Mouse (Mus musculus) heart, embryonic 14.5 days (tissue): ENCODE results near the gene Myrip. TPM values are rescaled to one million over a fixed set of nuclear protein-coding genes. Genes with fewer than 3 reads are reported as not detected.

ENCODE experiments used
- ATAC-seq: fragments of 200-750 bp; cut with Nextera tagmentation; 2 replicates; pipeline ENCODE4 v1.8.0; 2017; ENCODE audit warnings: low read depth, moderate TSS enrichment; ENCODE audit not compliant: insufficient number of reproducible peaks, insufficient read depth, low FRiP score
- H3K27ac ChIP-seq, 2 experiments: fragments of 200-500 bp in 1 of 2; fragments of 300-500 bp in 1 of 2; sonication (generic) in 1 of 2; replicated peaks in 1 of 2; 2 replicates each; pipeline ENCODE4 v1.5.1; 2012 to 2014; ENCODE audit warnings: low read depth in 2 of 2, low read length in 2 of 2, control low read depth in 1 of 2, mild to moderate bottlenecking in 1 of 2, mixed read lengths in 1 of 2; ENCODE audit not compliant: control insufficient read depth in 1 of 2, insufficient read depth in 1 of 2
- H3K27me3 ChIP-seq: fragments of 300-500 bp; sonication (generic); 2 replicates; pipeline ENCODE4 v1.6.1; 2014; ENCODE audit warnings: mild to moderate bottlenecking, low read length, control low read depth; ENCODE audit not compliant: control insufficient read depth, insufficient read depth
- H3K36me3 ChIP-seq: fragments of 300-500 bp; sonication (generic); 2 replicates; pipeline ENCODE4 v1.6.1; 2014; ENCODE audit warnings: mild to moderate bottlenecking, control low read depth, low read length, mixed read lengths; ENCODE audit not compliant: control insufficient read depth, insufficient read depth
- H3K4me1 ChIP-seq, 2 experiments: fragments of 200-500 bp in 1 of 2; fragments of 300-500 bp in 1 of 2; sonication (generic) in 1 of 2; 2 replicates each; pipeline ENCODE4 v1.6.1; 2012 to 2014; ENCODE audit warnings: low read length in 2 of 2, control low read depth in 1 of 2, mixed read lengths in 1 of 2; ENCODE audit not compliant: control insufficient read depth in 2 of 2, insufficient read depth in 2 of 2
- H3K4me2 ChIP-seq: fragments of 300-500 bp; sonication (generic); 2 replicates; pipeline ENCODE4 v1.6.1; 2014; ENCODE audit warnings: mild to moderate bottlenecking, low read length
- H3K4me3 ChIP-seq, 2 experiments: fragments of 200-500 bp in 1 of 2; fragments of 300-500 bp in 1 of 2; sonication (generic) in 1 of 2; 2 replicates each; pipeline ENCODE4 v1.5.1; 2012 to 2014; ENCODE audit warnings: low read length in 2 of 2, mild to moderate bottlenecking in 2 of 2, control low read depth in 1 of 2, low read depth in 1 of 2, moderate library complexity in 1 of 2; ENCODE audit not compliant: control insufficient read depth in 1 of 2, insufficient read depth in 1 of 2
- H3K9ac ChIP-seq: fragments of 300-500 bp; sonication (generic); 2 replicates; pipeline ENCODE4 v1.6.1; 2014; ENCODE audit warnings: mild to moderate bottlenecking, low read length
- H3K9me3 ChIP-seq: fragments of 300-500 bp; sonication (generic); 2 replicates; pipeline ENCODE4 v1.6.1; 2016; ENCODE audit warnings: low read length, control low read depth; ENCODE audit not compliant: control insufficient read depth
- WGBS: fragments of 180-500 bp; shearing (Covaris S2); extraction: QIAGEN DNeasy Blood & Tissue Kit; methylation state at CpG from one replicate; pipeline ENCODE4 v1.1.7; 2014; 5-methylcytosine and 5-hydroxymethylcytosine counted together
- polyA plus RNA-seq: library from polyadenylated mRNA; unstranded; fragments of >200 nt; fragmentation: Nextera tagmentation; extraction: Ambion mirVana; gene quantifications from 2 replicates; pipeline ENCODE4 v1.2.1, GENCODE M21; 2014

The Myrip gene
- polyA plus RNA-seq, 1 experiment from 2014 or later: 0.46 TPM

DNA sequence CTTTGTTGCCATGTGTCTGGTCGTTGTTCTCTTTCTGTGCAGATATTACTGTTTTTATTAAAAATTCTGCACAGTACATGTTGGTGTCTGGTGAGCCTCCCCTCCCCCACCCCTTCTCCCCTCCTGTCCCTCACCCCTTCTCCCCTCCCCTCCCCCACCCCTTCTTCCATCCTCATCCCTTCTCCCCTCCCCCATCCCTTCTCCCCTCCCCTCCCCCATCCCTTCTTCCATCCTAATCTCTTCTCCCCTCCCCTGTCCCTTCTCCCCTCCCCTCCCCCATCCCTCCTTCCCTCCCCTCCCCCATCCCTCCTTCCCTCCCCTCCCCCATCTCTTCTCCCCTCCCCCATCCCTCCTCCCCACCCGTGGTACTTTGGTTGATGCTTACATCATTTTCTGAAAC, 135.5 kb downstream of the Myrip start:
- Histone ChIP-seq H3K9me3 (0 out of 2 replicates have a peak, but pooled peaks cover 3% of the 10 kb centered on the region), H3K4me3 (no peak overlapping the region), H3K9ac (no peak overlapping the region), H3K4me1 (no peaks in the 10 kb centered on the region), H3K27me3 (no peaks in the 10 kb centered on the region), H3K4me2 (no peak overlapping the region), H3K36me3 (no peaks in the 10 kb centered on the region), H3K27ac (no peak overlapping the region)
- WGBS: 78% methylated on average over 2 of the region's 2 CpGs
- ATAC-seq: no peak

DNA sequence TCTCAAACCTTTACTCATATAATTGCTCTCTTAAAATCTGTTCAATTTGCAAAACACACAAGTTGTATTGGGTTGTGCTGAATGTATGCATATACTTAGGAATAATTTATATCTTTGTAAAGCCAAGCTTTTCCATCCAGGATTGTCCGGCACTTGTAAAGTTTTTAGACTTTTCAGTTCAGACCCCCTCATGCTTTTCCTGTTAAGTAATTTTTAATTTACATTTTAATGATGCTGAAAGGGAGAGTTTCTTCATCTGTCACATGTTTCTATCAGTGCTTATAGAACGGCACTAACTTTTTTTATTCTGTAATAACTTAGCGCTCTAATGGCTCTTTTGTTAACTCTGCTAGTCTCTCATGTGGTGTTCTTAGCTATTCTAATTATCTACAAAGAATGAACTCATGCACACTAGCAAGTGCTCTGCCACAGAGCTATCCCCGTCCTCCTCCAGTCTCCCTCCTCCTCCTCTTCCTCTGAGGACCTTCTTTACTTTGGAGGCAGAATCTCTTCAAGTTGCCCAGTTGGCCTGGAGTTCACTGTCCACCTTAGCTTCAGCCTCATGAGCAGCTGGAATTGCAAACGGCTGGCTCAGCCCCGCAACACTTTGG, 136.1 kb downstream of the Myrip start:
- 74% methylated on average over 6 of the region's 6 CpGs for WGBS
- H3K9ac ChIP-seq: no peak overlapping the region
- no peaks in the 10 kb centered on the region for H3K27me3 ChIP-seq
- H3K36me3 ChIP-seq: no peaks in the 10 kb centered on the region
- H3K4me1 ChIP-seq: no peaks in the 10 kb centered on the region
- H3K27ac ChIP-seq: no peak overlapping the region
- 0 out of 2 replicates have a peak, but pooled peaks cover 3% of the 10 kb centered on the region for H3K9me3 ChIP-seq
- no peak for ATAC-seq
- no peak overlapping the region for H3K4me3 ChIP-seq
- no peak overlapping the region for H3K4me2 ChIP-seq

DNA sequence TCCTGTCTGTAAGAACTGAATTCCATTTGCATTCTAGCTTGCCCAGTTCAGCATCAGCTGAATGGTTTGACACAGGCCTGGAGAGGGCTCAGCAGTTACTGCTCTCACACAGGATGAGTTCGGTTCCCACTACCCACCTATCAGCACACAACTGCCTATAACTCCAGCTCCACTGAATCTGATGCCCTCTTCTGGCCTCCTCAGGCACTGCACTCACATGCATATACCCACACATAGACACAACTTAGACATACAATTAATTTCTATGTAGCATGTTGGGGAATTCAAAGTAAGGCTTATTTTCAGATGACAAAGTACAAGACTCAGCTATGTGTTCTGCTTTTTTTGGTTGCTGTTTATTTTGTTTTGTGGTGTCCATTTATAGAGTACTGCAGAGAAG, 137.0 kb downstream of the Myrip start:
- Histone ChIP-seq H3K4me1 (no peaks in the 10 kb centered on the region), H3K4me2 (no peak overlapping the region), H3K9ac (no peak overlapping the region), H3K27me3 (no peaks in the 10 kb centered on the region), H3K27ac (no peak overlapping the region), H3K9me3 (0 out of 2 replicates have a peak, but pooled peaks cover 3% of the 10 kb centered on the region), H3K4me3 (no peak overlapping the region), H3K36me3 (no peaks in the 10 kb centered on the region)
- WGBS: 100% methylated on average over 1 of the region's 1 CpGs
- ATAC-seq: no peak

DNA sequence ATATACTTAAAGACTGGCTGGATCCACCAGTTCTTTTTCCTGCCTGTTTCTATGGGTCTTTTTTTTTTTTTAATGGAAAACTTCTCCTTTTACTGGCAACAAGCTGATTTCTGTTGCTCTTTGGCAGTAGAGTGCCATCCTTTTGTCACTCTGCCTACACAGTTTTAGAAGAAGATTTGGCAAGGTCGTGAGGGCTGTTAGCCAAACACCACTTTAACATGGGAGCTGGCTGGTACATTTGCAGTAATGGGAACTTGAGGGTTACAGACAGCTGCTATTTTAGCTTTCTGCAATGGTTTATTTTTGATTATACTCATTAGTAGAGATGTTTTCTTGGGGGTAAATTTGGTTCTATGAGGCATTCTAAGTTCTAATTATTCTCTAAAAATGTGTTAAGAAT, 137.5 kb downstream of the Myrip start:
- Histone ChIP-seq H3K27ac (no peak overlapping the region), H3K27me3 (no peaks in the 10 kb centered on the region), H3K4me2 (no peak overlapping the region), H3K9me3 (0 out of 2 replicates have a peak, but pooled peaks cover 3% of the 10 kb centered on the region), H3K4me3 (no peak overlapping the region), H3K4me1 (no peaks in the 10 kb centered on the region), H3K9ac (no peak overlapping the region), H3K36me3 (no peaks in the 10 kb centered on the region)
- WGBS: 57% methylated on average over 1 of the region's 1 CpGs
- no peak for ATAC-seq

DNA sequence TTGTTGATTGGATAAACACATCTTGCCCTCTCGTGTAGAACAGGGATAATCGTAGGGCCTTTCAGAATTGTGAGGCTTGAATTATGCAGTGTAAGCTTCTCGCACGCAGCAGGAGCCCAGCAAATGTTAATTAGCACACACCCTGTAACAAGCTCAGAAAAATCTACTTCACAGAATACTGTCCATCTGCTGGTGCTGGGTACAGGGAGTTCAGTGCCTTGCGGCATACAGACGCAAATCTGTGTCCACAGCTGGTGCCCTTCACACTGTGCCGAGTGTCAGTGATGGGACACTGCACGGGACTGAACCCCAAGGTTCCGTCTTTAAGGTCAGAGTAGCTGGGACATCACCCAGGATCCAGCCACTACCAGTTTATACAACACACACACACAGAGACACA, 143.3 kb downstream of the Myrip start:
- no peak overlapping the region for H3K4me3 ChIP-seq
- no peaks in the 10 kb centered on the region for H3K27me3 ChIP-seq
- H3K9ac ChIP-seq: no peak overlapping the region
- H3K4me1 ChIP-seq: no peaks in the 10 kb centered on the region
- 72% methylated on average over 9 of the region's 9 CpGs for WGBS
- H3K36me3 ChIP-seq: no peaks in the 10 kb centered on the region
- no peak overlapping the region for H3K4me2 ChIP-seq
- no peaks in the 10 kb centered on the region for H3K9me3 ChIP-seq
- ATAC-seq: no peak
- H3K27ac ChIP-seq: no peak overlapping the region

DNA sequence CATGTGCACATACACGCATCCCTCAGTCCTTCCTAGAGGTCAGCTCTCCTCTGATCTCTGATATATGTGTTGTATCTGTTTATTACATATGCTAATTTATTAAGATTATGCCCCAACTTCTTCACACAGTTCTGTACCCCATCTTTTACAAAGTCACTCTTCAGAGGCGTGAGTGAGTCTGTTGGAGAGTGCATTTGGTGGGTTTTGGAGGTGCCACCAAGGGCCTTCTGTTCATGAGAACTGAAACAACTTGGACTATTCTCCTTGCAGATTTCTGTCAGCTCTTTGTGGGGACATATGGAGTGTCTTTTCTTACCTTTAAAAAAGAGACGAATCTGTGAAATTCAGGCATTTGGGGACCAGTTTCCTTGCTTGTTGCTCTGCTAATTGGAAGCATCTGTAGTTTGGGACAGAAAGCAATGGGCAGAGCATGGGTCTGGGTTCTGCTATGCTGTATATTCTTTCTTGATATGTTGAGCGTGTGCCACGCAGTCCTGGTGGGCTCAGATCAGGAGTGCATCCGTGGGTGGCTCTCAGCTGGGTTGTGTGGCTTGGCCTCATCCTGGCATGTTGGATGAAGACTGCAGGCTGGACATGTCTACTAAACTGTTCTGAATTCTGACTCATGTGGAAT, 148.5 kb downstream of the Myrip start:
- no peaks in the 10 kb centered on the region for H3K27me3 ChIP-seq
- H3K36me3 ChIP-seq: no peaks in the 10 kb centered on the region
- no peak overlapping the region for H3K9ac ChIP-seq
- WGBS: 86% methylated on average over 6 of the region's 6 CpGs
- no peak overlapping the region for H3K4me2 ChIP-seq
- no peak for ATAC-seq
- no peaks in the 10 kb centered on the region for H3K4me1 ChIP-seq
- no peak overlapping the region for H3K27ac ChIP-seq
- H3K9me3 ChIP-seq: no peaks in the 10 kb centered on the region
- H3K4me3 ChIP-seq: no peak overlapping the region

DNA sequence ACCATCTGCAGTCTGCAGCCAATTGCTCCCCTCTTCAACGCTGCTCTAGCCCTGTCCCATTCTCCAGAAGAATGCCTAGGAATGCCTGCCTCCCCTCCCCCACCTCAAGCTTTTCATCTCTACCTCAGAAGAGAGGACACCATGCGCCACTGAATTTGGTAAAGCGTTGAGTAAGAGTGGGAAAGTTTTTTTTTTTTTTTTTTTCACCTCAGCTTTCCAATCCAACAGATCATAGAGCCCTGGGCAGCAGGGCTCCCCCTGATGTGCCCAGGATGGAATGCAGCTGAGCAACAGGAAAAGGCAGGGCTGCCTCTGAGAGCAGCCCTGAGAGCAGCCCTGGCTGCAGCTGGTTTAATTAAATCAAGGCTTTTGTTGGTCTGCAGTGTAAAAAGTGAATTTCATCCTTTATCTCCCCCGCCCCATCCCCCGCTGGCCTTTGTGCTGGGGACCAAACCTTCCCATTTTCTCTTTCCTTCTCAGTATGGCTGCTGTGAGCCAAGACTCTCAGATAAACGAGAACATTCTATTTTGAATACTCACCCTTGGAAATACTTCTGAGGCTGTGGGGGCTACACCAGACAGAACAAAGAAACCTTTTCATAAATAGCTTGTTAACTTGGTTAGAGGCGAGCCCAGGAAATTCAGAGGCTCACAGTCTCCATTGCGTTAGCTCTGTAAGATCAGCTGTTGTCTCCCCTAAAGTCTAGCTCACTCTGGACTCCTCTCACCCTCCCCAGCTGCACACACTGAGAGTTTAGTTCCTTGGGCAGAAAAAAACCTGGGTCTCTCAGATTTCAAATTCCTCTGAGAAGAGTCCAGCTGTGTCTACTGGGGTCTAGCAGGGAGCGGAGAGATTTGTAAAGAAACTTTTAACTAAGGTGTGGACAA, 154.7 kb downstream of the Myrip start:
- 32% methylated on average over 9 of the region's 9 CpGs for WGBS
- no peaks in the 10 kb centered on the region for H3K27me3 ChIP-seq
- H3K27ac ChIP-seq: peak overlapping the region; percentile 56 to 86
- peaks cover 0 to 6% of the 10 kb centered on the region in 2 experiments; a peak in 1 of 4 replicates for H3K4me1 ChIP-seq
- no peaks in the 10 kb centered on the region for H3K36me3 ChIP-seq
- peak; percentile 35; the same call in 1 of the 2 replicates for ATAC-seq
- H3K9me3 ChIP-seq: no peaks in the 10 kb centered on the region
- no peak overlapping the region for H3K4me3 ChIP-seq
- H3K4me2 ChIP-seq: no peak overlapping the region
- no peak overlapping the region for H3K9ac ChIP-seq
